Mouse (Mus musculus): Measurements from ENCODE around the gene Rasl10b.

- TF ChIP-seq CTCF (IDR thresholded peaks at IDR 0.05; ENCODE audit: low read depth): no peak
- TF ChIP-seq EP300 (IDR thresholded peaks at IDR 0.05; ENCODE audit: low read depth): no peak
These were observed 5.2 kb upstream of the Rasl10b start for GRCm38 (mm10) chr11:83403787-83404186.
